Mouse (Mus musculus) kidney, adult 9 months (tissue): Measurements from ENCODE around the gene Tenm2.

Source experiments
- DNase-seq: peaks from one replicate; pipeline ENCODE4 v3.0.0; 2022

Gene Tenm2

DNA sequence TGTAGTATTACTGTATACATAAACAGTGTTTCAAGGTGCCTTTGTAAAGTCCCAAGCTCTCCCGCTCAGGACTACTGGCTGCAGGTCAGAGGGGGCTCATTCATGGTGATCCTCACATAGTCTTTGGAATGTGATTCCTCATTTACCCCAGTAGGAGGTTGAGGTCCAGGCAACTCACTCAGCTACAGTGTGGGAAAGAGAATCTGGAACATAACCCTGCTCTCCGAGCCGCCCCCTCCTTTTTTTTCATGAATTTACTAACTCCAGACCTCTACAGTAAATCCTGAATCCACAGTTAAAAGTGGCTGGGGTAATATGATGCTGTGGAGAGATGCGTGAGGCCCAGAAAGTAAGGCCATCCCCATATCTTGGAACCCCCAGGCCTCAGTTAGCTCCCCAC lies 1066.0 kb downstream of the Tenm2 start:
- DNase-seq = no peak

DNA sequence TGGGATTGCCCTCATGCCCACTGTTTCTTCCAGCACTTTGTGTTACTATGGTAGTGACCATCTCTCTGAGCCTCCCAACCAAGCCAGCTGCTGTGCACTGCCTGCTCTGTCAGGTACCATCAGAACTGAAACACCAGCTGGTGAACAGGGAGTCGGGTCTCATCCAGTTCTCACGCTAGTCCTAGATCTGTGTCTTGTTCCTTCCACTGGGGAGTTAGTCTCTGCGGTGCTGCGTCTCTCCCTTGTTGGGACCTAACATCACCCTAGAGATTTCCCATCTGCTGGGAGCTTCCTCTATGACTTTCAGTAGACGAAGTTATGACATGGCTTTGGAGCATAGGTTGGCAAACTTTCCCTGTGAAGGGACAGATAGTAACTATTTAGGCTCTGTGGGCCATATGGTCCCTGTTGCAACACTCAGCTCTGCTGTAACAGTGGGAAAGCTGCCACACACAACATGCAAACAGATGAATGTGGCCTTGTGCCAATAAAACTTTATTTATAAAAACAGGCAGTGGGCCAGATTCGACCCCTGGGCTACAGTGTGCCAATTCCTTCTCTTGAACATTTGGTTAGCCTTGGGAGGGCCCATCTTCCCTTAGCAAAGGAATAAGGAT lies 1066.7 kb downstream of the Tenm2 start:
- DNase-seq = no peak

DNA sequence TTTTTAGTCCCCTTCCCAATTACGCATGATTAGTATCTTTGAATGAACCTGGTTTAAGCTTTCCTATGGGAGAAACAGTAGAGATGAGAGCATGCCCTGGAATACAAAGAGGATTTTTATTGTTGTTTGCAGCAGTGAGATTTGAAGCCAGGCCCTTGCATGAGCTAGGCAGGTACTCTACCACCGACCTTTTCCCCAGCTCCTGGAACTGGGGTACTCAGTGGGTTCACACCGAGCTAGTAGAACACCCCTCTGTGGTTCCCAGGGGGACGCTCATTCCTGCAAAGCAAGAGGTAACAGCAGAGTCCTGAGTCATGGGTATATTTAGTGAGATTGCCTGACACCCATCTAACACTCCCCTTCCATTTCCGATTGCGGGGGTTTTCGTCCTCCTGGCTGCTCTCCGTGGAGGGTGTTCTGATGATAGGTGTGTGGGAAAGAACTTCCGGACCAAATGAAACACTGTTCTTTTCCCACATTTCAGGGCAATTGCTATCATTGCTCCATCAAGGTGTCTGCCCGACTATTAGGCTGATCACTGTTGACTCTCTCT lies 1067.9 kb downstream of the Tenm2 start:
- DNase-seq = no peak

DNA sequence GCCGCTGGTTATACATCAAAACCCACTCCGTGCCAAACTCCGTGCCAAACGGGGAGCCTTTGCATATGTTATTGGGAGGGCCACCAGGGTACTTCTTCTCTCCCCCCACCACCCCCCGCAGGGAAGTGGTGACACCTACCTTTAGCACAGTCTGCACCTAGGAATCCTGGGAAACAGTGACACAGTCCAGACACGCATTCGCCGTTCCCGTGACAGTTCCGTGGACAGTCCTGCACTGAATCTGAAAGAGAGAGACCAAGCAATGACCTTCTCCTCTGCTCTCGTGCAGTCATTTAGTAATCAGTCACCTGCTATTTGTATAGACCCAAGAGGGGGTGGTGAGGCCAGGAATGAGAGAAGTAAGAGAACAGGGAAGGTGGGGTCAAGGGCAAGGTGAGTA lies 1072.2 kb downstream of the Tenm2 start:
- DNase-seq = no peak

DNA sequence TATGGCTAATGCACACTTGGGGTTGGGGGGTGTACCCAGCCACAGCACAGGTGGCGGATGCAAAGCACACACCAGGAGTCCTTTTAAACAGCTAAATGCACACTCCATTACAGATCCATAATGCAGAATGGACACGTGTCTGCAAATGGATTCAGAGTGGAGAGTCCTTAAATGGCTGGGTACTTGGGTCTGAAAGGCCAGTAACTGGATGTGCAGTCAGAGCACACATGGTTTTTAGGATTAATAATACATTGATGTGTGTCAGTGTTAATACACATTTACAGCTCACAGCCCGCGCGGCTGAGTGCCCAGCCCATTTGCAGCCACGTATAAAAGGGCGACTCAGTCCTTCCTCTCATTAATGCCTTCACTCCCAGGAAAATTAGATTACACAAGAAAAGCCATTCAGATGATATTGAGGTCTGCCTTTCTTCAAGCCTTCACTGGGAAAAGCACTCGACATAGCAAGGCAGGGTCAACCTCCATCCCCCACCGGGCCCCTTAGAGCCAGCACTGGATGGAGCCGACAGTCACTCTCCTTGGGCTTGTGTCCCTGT lies 1073.9 kb downstream of the Tenm2 start:
- DNase-seq = no peak

DNA sequence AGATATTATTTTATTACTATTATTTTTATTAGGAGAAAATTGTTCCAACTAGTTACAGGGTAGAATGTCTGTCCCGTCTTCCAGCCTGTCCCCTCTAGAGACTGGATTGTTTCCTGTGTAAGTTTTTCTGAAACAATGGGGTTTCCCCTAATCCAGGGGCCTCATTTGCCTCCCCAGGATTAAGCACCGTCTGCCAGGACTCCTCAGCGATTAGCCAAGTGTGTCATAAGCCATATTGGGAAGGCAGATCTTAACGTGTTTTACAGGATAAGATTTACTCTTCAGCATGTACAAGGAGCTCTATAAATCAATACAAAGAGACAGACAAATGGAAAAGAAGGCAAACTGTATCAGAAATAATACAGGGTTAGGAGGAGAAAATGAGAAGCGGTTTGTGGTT lies 1082.3 kb downstream of the Tenm2 start:
- no peak for DNase-seq

DNA sequence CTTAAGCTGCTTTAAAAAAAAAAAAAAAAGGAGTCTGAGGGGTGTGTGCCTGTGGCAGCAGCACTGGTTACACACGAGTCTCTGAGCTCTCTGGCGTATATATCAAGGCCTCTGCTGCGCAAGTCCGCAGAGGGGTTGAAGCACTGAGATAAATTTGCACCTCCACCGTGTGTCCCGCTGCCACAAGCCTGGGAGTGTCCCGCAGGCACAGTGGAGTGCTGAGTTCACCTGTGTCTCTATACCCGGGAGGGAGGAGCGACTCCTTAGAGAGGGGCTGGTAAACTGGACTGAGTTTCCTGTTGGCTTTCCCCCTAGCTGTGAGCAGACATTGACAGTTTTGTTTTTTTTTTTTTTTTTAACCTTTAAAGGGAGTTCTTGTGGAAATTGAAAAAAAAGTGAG lies 1082.8 kb downstream of the Tenm2 start:
- no peak for DNase-seq

DNA sequence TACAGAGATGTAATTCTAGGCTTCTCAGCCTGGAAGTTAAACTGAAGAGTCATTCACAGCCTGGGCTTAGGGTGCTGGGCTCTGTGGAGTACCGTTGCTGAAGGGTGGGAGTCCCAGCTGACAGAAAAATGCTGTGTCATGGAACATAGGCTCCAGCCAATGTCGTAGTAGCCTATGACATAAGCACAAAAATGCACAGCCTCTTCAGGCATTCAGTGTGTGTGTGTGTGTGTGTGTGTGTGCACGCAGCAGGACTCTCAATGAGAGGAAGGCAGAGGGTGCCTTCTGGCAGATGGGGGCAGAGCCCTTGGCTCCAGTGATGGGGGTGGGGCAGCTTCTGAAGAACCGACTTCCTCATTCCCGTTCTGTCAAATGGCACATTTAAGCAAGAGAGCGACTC lies 1083.5 kb downstream of the Tenm2 start:
- peak; percentile 4 for DNase-seq

DNA sequence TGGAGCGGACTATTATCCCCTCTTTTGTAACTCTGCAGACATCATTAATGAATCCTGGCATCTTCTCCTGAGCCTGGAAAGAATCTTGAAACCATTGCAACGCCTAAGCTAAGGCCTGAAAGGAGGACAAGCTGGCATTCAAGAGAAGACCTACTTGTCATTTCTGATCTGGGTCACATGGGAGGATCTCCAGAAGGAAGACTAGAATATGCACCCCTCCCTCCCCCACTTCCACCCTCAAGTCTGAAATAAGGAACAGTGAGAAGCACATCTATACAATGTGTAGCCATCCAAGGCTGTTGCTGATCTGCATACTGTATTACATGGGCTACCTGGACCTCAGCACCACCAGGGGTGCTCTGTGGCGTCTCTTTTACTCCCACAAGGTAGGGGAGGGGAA lies 1086.7 kb downstream of the Tenm2 start:
- no peak for DNase-seq

DNA sequence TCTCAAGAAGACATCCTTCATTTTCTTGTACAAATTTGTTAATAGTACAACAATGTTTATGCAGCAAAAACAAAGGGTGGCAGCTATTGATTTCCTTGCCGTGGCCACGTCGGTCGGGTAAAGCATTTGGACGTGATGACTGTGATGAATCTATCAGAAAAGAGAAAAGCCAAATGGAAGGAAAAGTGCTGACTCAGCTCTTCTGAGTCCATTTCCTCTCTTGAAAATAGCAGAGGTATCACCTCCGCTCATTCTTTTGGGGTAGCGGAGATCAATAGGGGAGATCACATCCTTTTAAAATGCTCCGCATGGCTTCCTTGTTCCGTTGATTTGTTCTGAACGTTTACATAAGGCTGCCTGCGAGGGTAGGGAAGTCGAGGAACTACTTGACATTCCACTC lies 1090.7 kb downstream of the Tenm2 start:
- DNase-seq = no peak

DNA sequence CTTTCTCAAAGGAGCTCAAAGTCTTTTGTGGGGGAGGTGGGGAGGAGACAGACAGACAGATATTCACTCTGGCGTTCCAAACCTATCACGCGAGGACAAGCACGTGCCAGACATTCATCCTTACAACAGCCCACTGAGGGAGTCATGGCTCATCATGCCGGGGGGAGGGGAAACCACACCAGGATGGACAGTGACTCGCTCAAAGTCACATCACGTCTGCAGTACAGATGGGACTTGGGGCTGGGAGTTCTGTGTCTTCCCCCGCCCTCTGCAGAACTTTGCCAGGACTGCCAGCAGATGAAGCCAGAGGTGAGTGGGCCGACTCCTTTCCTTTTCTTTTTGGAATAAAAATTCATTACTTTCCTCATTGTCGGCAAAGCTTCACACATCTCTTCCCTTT lies 1095.4 kb downstream of the Tenm2 start:
- DNase-seq = no peak

DNA sequence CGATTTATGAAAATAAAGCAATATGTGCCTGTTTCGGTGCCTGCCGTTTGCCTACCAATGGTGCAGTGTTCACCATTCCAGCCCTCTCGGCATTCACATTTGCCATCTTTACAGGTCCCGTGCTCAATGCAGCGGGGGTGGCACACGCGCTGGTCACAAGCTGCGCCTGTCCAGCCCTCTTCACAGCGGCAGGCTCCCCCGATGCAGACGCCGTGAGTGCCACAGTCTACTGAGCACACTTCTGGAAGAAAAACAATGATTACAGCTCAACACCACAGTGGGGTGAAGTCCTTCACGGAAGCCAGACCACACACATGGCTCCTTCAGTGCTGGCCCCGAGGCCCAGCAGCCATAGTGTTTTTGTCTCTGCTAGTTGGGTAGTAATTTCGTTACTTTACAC lies 1096.2 kb downstream of the Tenm2 start:
- no peak for DNase-seq

DNA sequence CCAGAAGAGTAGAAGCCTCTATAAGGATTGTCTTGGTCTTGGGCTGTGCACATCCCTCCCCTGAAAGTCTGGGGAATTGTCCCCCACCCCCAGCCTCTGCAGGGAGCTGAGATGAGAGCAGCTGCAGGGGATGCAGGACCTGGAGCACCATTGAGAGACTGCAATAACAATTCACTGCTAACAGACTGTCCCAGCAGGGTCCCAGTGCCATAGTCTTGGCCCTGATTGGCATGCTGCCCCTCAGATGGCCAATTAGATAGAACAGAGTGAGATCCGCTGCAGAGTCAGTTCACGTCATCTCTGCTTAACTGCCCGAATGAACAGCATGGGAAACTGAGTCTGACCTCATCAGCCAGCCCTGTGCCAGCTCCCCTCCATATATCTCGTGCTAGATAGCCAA lies 1097.9 kb downstream of the Tenm2 start:
- no peak for DNase-seq

DNA sequence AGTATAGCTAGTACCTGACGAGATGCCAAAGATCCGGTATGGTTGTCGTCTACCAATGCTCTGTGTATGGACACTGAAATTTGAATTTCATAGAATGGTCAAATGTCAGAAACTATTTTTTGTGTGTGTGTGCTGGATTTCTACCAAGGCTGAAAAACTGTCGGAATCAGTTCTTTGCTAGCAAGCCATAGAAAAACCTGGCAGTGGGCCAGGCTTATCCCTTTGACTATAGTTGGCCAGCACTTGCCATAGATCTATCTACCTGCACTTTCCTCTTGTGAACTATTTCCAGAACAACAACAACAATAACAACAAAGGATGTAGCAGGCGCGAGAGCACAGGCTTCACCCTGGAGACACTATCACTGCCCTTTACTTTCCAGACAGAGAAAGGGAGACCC lies 1098.5 kb downstream of the Tenm2 start:
- DNase-seq = no peak

DNA sequence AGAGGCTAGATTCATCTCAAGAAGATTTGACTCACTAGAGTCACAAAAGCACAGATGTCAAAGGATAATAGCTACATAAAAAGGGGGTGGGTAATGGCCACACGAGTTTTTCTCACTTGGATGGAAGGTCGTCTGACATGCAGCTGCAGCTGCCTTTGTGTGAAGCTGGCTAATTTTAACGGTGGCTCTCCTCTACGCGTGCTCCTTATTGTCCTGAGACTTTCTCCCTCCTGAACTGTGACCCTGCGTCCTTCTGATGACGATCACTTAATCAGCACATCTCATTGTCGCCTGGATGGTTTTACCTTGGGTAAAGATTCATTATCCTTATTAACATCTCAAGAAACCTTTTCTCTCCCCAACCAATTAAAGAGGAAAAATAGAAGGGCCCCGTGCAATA lies 1101.1 kb downstream of the Tenm2 start:
- DNase-seq = no peak

DNA sequence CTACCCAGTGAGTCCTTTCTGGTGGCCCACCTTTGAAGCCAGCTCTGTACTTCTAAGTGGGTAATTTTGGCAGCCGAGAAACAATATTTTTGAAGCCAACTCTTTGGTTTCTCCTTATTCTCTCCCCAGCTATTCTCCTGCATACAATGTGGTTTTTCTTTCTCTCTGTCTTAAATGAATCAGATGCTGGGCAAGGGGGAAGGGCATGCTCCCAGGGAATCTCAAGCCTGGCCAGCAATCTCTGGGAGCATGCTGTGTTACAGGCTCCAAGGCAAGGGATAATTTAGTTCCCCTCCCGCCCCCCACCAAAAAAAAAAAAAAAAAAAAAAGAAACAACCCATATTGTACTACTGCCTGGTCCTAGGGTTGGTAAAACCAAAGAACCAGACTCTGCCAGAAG lies 1112.5 kb downstream of the Tenm2 start:
- no peak for DNase-seq

DNA sequence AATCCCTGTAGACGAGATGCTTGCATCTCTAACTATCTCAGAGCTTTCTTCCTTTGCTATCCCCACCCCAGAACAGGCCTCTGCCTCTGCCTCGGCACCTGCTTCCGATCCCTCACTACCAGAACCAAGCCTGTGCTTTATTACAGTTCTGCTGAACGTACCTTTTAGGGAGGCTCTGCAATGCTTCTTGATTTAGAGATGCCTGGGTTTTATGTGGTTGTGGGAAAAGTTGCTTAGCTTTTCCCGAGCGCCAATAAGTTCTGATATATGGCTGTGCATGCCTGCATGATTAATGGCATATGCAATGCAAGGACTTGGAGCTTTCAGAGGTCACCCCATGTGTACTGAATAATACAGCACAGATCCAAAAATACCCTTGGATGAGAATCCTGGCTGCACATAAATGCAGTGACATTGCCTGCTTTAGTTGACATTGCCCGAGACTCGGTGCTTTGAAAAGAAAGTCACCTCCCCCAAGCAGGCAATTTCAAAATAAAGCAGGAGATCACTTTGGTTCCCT lies 1114.3 kb downstream of the Tenm2 start:
- DNase-seq = peak; percentile 10

DNA sequence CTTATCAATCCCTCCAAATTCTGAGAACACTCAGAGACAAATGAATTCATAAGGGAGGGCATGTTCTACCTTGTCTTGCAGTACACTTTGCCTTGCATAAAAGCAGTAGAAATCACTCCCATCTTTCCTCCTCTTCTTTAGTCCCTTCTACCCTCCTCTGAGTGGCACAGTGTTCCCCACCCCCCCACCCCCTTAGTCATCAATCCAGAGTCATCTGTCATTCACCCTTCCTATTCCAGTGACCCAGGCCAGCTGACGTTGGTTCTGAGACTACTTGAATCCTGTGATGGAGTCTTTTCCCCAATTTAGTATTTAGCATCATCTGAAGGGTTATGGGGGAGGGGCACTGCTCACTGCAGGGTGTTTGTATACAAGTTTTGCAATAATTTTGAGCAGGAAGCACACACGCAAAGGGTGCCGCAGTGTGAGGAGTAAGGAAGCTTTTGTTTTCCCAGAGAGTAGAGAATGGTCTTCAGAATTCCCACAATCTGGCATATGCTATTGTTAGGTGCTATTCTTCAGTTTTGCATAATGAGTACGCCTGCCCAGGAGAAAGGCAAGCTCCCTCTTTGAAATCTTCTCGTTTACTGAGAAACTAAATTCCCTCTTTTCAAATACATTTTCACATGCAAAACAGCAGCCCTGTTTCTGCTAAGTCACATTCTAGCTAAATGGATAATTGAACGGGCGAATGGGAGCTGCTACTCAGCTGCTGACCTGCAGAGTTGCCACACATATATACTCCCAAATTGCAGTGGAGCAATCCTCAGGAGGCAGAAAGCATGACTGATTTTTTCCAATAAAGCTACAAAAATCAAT lies 1115.0 kb downstream of the Tenm2 start:
- DNase-seq = no peak

DNA sequence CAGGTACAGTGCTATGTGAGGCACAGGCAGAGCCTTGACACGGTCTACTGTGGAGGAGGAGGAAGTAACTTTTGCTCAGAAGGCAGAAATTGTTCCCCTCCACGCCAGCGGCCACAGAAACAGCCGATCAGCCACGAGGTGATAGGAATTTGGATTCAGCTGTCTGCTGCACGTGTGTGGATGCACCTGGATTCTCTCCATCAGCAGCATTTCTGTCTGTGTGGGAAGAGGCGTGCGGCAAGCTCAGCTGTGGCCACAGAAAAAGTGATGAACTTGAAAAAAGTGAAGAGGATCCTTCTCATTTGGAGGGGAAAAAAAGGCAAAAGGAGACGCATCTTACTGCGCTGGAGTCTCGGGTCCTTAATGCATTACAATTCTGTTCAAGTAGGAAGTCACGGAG lies 1122.4 kb downstream of the Tenm2 start:
- no peak for DNase-seq

DNA sequence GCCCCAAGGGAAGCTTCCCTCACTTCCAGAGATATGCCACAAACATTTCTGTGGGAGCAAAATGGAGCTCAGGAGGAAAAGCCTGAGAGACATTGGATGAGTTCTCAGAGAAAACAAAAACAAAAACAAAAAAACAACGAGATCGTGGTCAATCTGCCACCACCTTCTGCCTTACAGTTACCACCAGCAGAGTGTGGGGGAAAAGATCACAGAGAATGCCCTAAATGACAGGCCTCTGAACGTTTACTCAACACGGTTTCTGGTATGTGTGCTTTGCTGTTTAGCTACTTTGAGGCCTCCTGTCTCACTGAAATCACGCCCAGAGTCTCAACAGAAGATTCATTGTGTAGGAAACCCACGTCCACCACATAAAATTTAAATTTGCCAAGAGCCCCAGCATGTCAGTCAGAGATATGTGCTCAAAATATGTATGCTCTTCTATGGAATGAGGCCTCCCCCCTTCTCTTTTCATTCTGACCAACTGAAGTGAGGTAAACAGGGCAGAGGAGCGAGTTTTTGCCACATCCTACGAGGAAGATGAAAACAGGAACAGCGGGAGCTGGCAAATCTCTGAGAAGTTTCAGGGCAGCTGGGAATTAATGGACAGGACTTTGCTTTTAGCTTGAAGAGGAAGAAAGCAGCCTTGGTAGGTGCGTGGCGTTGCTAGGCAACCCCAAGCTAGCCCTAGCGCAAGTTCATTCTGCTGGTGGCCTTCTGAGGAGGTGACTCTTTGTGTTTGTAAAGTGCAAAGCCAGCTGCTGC lies 1126.6 kb downstream of the Tenm2 start:
- DNase-seq = peak; percentile 46

DNA sequence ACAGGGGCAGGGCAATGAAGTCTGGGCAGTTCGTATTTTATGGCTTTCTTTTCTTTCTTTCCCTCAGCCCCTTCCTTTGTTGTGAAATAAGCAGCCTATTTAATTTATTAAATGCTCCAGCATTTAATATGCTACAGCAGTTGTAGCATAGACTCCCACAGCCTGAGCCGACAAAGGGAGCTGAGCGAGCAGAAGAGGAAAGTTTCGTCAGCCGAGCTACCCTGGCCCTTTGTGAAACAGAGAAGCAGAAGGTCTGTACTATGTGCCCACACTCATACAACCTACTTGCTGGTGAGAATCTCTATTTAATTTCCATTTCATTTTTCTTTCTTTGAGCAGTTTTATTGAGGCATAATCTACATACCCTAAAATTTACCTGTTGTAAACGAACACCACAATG lies 1127.9 kb downstream of the Tenm2 start:
- no peak for DNase-seq

DNA sequence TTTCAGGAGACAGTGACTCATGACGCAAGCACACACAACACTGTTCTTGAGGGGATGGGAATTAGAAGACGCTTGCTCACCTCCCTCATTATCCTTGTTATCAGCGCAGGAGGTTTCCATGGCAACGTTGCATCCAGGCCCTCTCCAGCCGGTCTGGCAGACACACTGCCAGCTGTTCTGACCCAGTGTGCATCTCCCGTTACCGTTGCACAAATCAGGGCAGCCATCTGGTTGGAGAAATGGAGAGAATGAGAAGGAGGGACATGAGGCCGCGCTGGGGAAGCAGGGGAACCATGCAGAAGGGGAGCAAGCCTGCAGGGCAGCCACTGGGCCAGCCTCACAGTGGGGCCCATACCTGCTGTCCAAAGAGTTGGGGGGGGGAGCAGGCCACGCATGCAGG lies 1129.1 kb downstream of the Tenm2 start:
- no peak for DNase-seq

DNA sequence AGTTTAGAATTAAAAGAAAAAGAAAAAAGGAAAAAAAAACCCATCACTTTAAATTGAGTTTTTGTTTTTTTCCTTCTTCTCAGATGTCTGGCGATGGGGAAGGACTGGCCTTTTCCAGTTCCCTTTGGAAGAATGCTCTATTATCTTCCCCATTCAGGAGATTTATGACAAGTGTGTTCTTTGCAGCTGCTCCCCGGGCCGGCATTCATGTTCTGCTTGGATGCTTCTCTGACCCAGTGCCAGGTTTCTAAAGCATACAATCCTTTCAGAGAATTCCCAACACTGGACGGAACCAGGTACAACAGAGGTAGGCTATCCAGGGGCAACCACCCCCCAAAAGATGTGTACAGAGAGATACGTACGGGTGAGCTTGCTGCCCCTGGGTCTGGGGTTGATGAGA lies 1132.2 kb downstream of the Tenm2 start:
- peak; percentile 40 for DNase-seq
